Mouse (Mus musculus): ENCODE data around the gene Trmt13.

The Trmt13 gene

GRCm38 (mm10) chr3:116551362-116551761 is 63.0 kb downstream of the Trmt13 start:
- Histone ChIP-seq H3K4me3 (replicated peaks; ENCODE audit: low read length) (no peak overlapping the region), H3K27me3 (ENCODE audit: insufficient read depth, low read length) (no peaks in the 10 kb centered on the region), H3K4me1 (replicated peaks; ENCODE audit: low read depth, low read length) (no peaks in the 10 kb centered on the region), H3K9me3 (ENCODE audit: low read length) (peaks cover 26% of the 10 kb centered on the region), H3K36me3 (ENCODE audit: insufficient read depth, low read length) (peaks cover 48% of the 10 kb centered on the region)
- TF ChIP-seq CTCF (conservative IDR thresholded peaks at IDR 0.05; ENCODE audit: low read length): no peak
- no peak for TF ChIP-seq NANOG (IDR thresholded peaks at IDR 0.05; ENCODE audit: borderline replicate concordance, low read length)
- TF ChIP-seq POU5F1 (IDR thresholded peaks at IDR 0.05; ENCODE audit: borderline replicate concordance, low read length): no peak

- Histone ChIP-seq H3K36me3 (ENCODE audit: insufficient read depth, low read length) (peaks cover 81% of the 10 kb centered on the region), H3K27me3 (ENCODE audit: insufficient read depth, low read length) (no peaks in the 10 kb centered on the region), H3K4me1 (replicated peaks; ENCODE audit: low read depth, low read length) (peaks cover 2% of the 10 kb centered on the region; the same call in 1 of the 2 replicates), H3K4me3 (replicated peaks; ENCODE audit: low read length) (no peak overlapping the region), H3K9me3 (ENCODE audit: low read length) (peaks cover 21% of the 10 kb centered on the region)
- TF ChIP-seq NANOG (IDR thresholded peaks at IDR 0.05; ENCODE audit: borderline replicate concordance, low read length) (no peak), POU5F1 (IDR thresholded peaks at IDR 0.05; ENCODE audit: borderline replicate concordance, low read length) (no peak), CTCF (conservative IDR thresholded peaks at IDR 0.05; ENCODE audit: low read length) (no peak)
Observed at GRCm38 (mm10) chr3:116547430-116547829, 67.0 kb downstream of the Trmt13 start.

- no peak for TF ChIP-seq POU5F1 (IDR thresholded peaks at IDR 0.05; ENCODE audit: borderline replicate concordance, low read length)
- no peak for TF ChIP-seq CTCF (conservative IDR thresholded peaks at IDR 0.05; ENCODE audit: low read length)
- TF ChIP-seq NANOG (IDR thresholded peaks at IDR 0.05; ENCODE audit: borderline replicate concordance, low read length): no peak
- peaks cover 89% of the 10 kb centered on the region for H3K36me3 ChIP-seq (ENCODE audit: insufficient read depth, low read length)
Observed at GRCm38 (mm10) chr3:116542532-116542931, 71.9 kb downstream of the Trmt13 start.

GRCm38 (mm10) chr3:116542070-116542469 is 72.3 kb downstream of the Trmt13 start:
- Histone ChIP-seq H3K27me3 (ENCODE audit: insufficient read depth, low read length) (no peaks in the 10 kb centered on the region), H3K36me3 (ENCODE audit: insufficient read depth, low read length) (peaks cover 89% of the 10 kb centered on the region), H3K4me3 (replicated peaks; ENCODE audit: low read length) (no peak overlapping the region), H3K9me3 (ENCODE audit: low read length) (no peaks in the 10 kb centered on the region), H3K4me1 (replicated peaks; ENCODE audit: low read depth, low read length) (peaks cover 19% of the 10 kb centered on the region)
- TF ChIP-seq POU5F1 (IDR thresholded peaks at IDR 0.05; ENCODE audit: borderline replicate concordance, low read length): no peak
- TF ChIP-seq NANOG (IDR thresholded peaks at IDR 0.05; ENCODE audit: borderline replicate concordance, low read length): no peak

More at GRCm38 (mm10) chr3:116542532-116542931, 71.9 kb downstream of the Trmt13 start:
- Histone ChIP-seq H3K4me1 (replicated peaks; ENCODE audit: low read depth, low read length) (peaks cover 14% of the 10 kb centered on the region), H3K4me3 (replicated peaks; ENCODE audit: low read length) (no peak overlapping the region), H3K27me3 (ENCODE audit: insufficient read depth, low read length) (no peaks in the 10 kb centered on the region), H3K9me3 (ENCODE audit: low read length) (no peaks in the 10 kb centered on the region)

- Histone ChIP-seq H3K4me3 (replicated peaks; ENCODE audit: low read length) (no peak overlapping the region), H3K36me3 (ENCODE audit: insufficient read depth, low read length) (peaks cover 90% of the 10 kb centered on the region), H3K9me3 (ENCODE audit: low read length) (no peaks in the 10 kb centered on the region), H3K4me1 (replicated peaks; ENCODE audit: low read depth, low read length) (peaks cover 31% of the 10 kb centered on the region), H3K27me3 (ENCODE audit: insufficient read depth, low read length) (no peaks in the 10 kb centered on the region)
- TF ChIP-seq CTCF (conservative IDR thresholded peaks at IDR 0.05; ENCODE audit: low read length) (no peak), NANOG (IDR thresholded peaks at IDR 0.05; ENCODE audit: borderline replicate concordance, low read length) (no peak), POU5F1 (IDR thresholded peaks at IDR 0.05; ENCODE audit: borderline replicate concordance, low read length) (no peak)
Observed at GRCm38 (mm10) chr3:116537200-116537573, 77.2 kb downstream of the Trmt13 start.

GRCm38 (mm10) chr3:116536428-116537199 is 77.8 kb downstream of the Trmt13 start:
- H3K4me3 ChIP-seq (replicated peaks; ENCODE audit: low read length): no peak overlapping the region
- H3K36me3 ChIP-seq (ENCODE audit: insufficient read depth, low read length): peaks cover 84% of the 10 kb centered on the region
- H3K9me3 ChIP-seq (ENCODE audit: low read length): no peaks in the 10 kb centered on the region
- TF ChIP-seq POU5F1 (IDR thresholded peaks at IDR 0.05; ENCODE audit: borderline replicate concordance, low read length): no peak
- TF ChIP-seq CTCF (conservative IDR thresholded peaks at IDR 0.05; ENCODE audit: low read length): no peak
- no peak for TF ChIP-seq NANOG (IDR thresholded peaks at IDR 0.05; ENCODE audit: borderline replicate concordance, low read length)
- peaks cover 26% of the 10 kb centered on the region for H3K4me1 ChIP-seq (replicated peaks; ENCODE audit: low read depth, low read length)
- H3K27me3 ChIP-seq (ENCODE audit: insufficient read depth, low read length): no peaks in the 10 kb centered on the region

Measured in E14TG2a.4 (cell line).